Mouse (Mus musculus): ENCODE measurements around the gene Sohlh1.

DNA sequence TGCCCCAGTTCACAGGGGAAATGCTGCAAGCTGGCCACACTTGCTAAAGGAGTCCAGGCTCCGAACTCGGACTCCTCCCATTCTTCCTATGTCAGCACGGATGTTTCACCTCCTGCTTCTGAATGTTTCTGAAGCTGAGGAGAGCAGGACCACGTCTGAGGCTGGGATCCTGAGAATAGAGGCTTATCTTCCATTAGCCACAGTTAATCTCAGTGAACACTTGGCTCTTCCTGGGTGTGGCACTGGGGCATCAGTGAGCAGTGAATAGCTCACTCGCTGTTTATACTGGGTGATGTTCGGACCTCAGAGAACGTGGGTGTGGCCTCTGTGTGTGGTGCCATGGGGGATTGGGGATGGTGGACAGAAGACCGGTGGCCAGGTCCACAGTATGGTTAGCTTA lies 40.2 kb upstream of the Sohlh1 start:
- TF ChIP-seq CTCF (IDR thresholded peaks at IDR 0.05) (no peak), EP300 (IDR thresholded peaks at IDR 0.05) (no peak)

All from lung, postnatal 0 days (tissue).